23 mouse cellular contexts compared by ENCODE assay signal in the genomic region with DNA sequence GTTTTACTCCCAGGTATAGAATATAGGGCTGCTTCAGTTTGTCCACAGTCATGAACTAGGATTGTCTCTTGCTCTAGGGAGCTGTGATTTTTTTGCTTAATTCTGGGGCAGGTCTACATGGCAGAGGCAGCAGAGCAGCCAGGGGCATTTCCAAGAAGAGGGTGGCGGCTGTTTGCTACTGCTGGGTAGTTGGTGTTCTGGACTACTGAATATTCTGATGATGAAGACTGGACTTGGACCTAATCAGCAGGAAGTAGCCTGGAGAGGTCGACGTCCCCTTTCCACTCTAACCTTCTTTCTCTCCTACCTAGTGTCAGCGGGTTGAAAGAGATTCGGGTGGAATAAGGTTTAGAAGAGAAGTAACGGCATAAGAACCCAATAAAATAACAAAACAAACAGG. TPM values are rescaled to one million over a fixed set of nuclear protein-coding genes. Genes with fewer than 3 reads are reported as not detected.
DNase-seq lines count a peak whose midpoint lies in the region; ATAC-seq and TF ChIP-seq lines count a peak whose summit lies in the region.
"Had no signal": no experiment of that assay in that cellular context is flagged by ENCODE, and none has a peak within 500 bp of the region (broad histone marks: within the 10 kb centered on the region; RNA-seq: fewer than 3 reads in every experiment).

No protein-coding gene starts in this region.

- 60% methylated on average over 6 of the region's 6 CpGs for WGBS in liver, postnatal 0 days (ENCODE audit: insufficient replicate concordance)

- DNase-seq in kidney, adult 11 months: peak; percentile 21
- no peak for DNase-seq in kidney, adult 18-20 months
- peak; percentile 24 to 35 for DNase-seq in kidney, postnatal 36 days
- DNase-seq in kidney, postnatal 10 days: no peak
- DNase-seq in liver, postnatal 0 days: no peak
- no peak for DNase-seq in liver
- DNase-seq: adrenal gland, adult 8-10 months; adrenal gland, postnatal 14 days; adrenal gland, postnatal 36 days; B cell, adult 2 months; cerebellum, adult 11-12 months; cerebellum, adult 2 months; cerebellum, adult 9-10 months; cerebellum, postnatal 10 days; cerebellum, postnatal 25 days had no signal

- no peak for TF ChIP-seq EP300 in liver, postnatal 0 days (IDR thresholded peaks at IDR 0.05; ENCODE audit: low read depth)

- no peak for ATAC-seq in liver, postnatal 0 days
- ATAC-seq: activated CD4-positive, CD25-positive, alpha-beta regulatory T cell, adult 4 months; CD4-positive, CD25-positive, alpha-beta regulatory T cell, adult 4 months; forebrain, embryonic 13.5 days; forebrain, embryonic 15.5 days; Patski had no signal

- peak overlapping the region; percentile 1; the same call in 1 of the 2 replicates for H3K27ac ChIP-seq in liver, postnatal 0 days (ENCODE audit: low read depth)
- H3K27ac ChIP-seq: embryonic facial prominence, embryonic 10.5 days; embryonic facial prominence, embryonic 12.5 days; forebrain, embryonic 13.5 days; forebrain, embryonic 15.5 days had no signal

- H3K9ac ChIP-seq in liver, postnatal 0 days (replicated peaks): no peak overlapping the region
- H3K9ac ChIP-seq: embryonic facial prominence, embryonic 12.5 days; forebrain, embryonic 13.5 days; forebrain, embryonic 15.5 days had no signal

- H3K27me3 ChIP-seq in liver, postnatal 0 days (ENCODE audit: insufficient read depth, low read length): no peaks in the 10 kb centered on the region
- H3K27me3 ChIP-seq: embryonic facial prominence, embryonic 12.5 days; forebrain, embryonic 13.5 days; forebrain, embryonic 15.5 days had no signal

- H3K36me3 ChIP-seq in liver, postnatal 0 days (replicated peaks; ENCODE audit: insufficient read depth, low read length): no peaks in the 10 kb centered on the region
- H3K36me3 ChIP-seq: embryonic facial prominence, embryonic 10.5 days; embryonic facial prominence, embryonic 12.5 days; forebrain, embryonic 15.5 days; G1E had no signal

- peaks cover 35% of the 10 kb centered on the region for H3K4me1 ChIP-seq in liver, postnatal 0 days (ENCODE audit: insufficient read depth)

- no peak overlapping the region for H3K4me2 ChIP-seq in liver, postnatal 0 days (ENCODE audit: low read depth, low read length)
- H3K4me2 ChIP-seq: embryonic facial prominence, embryonic 12.5 days; forebrain, embryonic 13.5 days; forebrain, embryonic 15.5 days had no signal

- TF ChIP-seq CTCF in liver, postnatal 0 days (IDR thresholded peaks at IDR 0.05; ENCODE audit: low read depth): no peak

- no peak overlapping the region for H3K4me3 ChIP-seq in liver, postnatal 0 days (ENCODE audit: low read depth, low read length)
- H3K4me3 ChIP-seq: embryonic facial prominence, embryonic 10.5 days; embryonic facial prominence, embryonic 12.5 days; forebrain, embryonic 13.5 days; forebrain, embryonic 15.5 days had no signal

- H3K9me3 ChIP-seq in liver, postnatal 0 days (ENCODE audit: low read length): no peaks in the 10 kb centered on the region
- H3K9me3 ChIP-seq: embryonic facial prominence, embryonic 10.5 days; embryonic facial prominence, embryonic 12.5 days; forebrain, embryonic 13.5 days; forebrain, embryonic 15.5 days; G1E had no signal

RNA-seq across cellular contexts. Expression of a gene that starts 9.7 kb away (rescaled TPM):
- 23.5 and 24.6 TPM in 2 replicates for polyA plus RNA-seq in liver, postnatal 0 days (2015; fragmentation: Nextera tagmentation; extraction: Ambion mirVana)

Comparison
In these comparisons a context has a peak if more than half of its experiments do, and no peak if none do; other contexts are left out.
1. DNase-seq: peak in kidney, adult 11 months (single experiment) and kidney, postnatal 36 days (2 of 2); none in kidney, adult 18-20 months (single experiment), kidney, postnatal 10 days (single experiment), liver, postnatal 0 days (single experiment) and liver (single experiment).